Mouse (Mus musculus) hindbrain, embryonic 16.5 days (tissue): ENCODE measurements at regions not wholly inside any gene's neighbourhood (a gene's known extent, or its start where the extent isn't known, plus 50 kb on each side); places are given as distances from the start of the nearest gene placed in this dataset.
"Not testable (repeated sequence)": the region's sequence is repeated elsewhere in the genome, so short reads cannot be mapped to it uniquely, and the experiment has no call there.

Source experiments
- ATAC-seq: fragments of 200-750 bp; cut with Nextera tagmentation; 2 replicates; pipeline ENCODE4 v1.8.0; 2017; ENCODE audit warnings: moderate TSS enrichment, moderate library complexity
- H3K27ac ChIP-seq: fragments of 300-500 bp; sonication (generic); 2 replicates; pipeline ENCODE4 v1.5.1; 2014; ENCODE audit warnings: low read depth, mild to moderate bottlenecking, control low read depth, low read length, moderate library complexity
- H3K27me3 ChIP-seq: fragments of 300-500 bp; sonication (generic); replicated peaks from 2 replicates; pipeline ENCODE4 v1.6.1; 2014; ENCODE audit warnings: low read length; ENCODE audit not compliant: control insufficient read depth, insufficient read depth
- H3K36me3 ChIP-seq: fragments of 300-500 bp; sonication (generic); 2 replicates; pipeline ENCODE4 v1.6.1; 2014; ENCODE audit warnings: mild to moderate bottlenecking, low read length, moderate library complexity, mixed read lengths; ENCODE audit not compliant: control insufficient read depth, insufficient read depth
- H3K4me1 ChIP-seq: fragments of 300-500 bp; sonication (generic); 2 replicates; pipeline ENCODE4 v1.6.1; 2014; ENCODE audit warnings: low read depth, low read length; ENCODE audit not compliant: control insufficient read depth, insufficient read depth
- H3K4me2 ChIP-seq: fragments of 300-500 bp; sonication (generic); 2 replicates; pipeline ENCODE4 v1.6.1; 2014; ENCODE audit warnings: mild to moderate bottlenecking, low read length, control low read depth, moderate library complexity
- H3K4me3 ChIP-seq: fragments of 300-500 bp; sonication (generic); 2 replicates; pipeline ENCODE4 v1.5.1; 2014; ENCODE audit warnings: mild to moderate bottlenecking, low read length, control low read depth, moderate library complexity
- H3K9ac ChIP-seq: fragments of 300-500 bp; sonication (generic); 2 replicates; pipeline ENCODE4 v1.6.1; 2014; ENCODE audit warnings: low read depth, mild to moderate bottlenecking, control low read depth, low read length, moderate library complexity
- H3K9me3 ChIP-seq: fragments of 300-500 bp; sonication (generic); 2 replicates; pipeline ENCODE4 v1.6.1; 2014; ENCODE audit warnings: mild to moderate bottlenecking, low read length, moderate library complexity; ENCODE audit not compliant: control insufficient read depth
- WGBS: fragments of 180-500 bp; shearing (Covaris S2); extraction: QIAGEN DNeasy Blood & Tissue Kit; methylation state at CpG from one replicate; pipeline ENCODE4 v1.1.7; 2014; 5-methylcytosine and 5-hydroxymethylcytosine counted together

GRCm38 (mm10) chr7:64025155-64025554 is 86.4 kb upstream of the Klf13 start:
- 72% methylated on average over 2 of the region's 2 CpGs for WGBS
- no peak overlapping the region for H3K27ac ChIP-seq
- no peaks in the 10 kb centered on the region for H3K27me3 ChIP-seq
- no peak overlapping the region for H3K9ac ChIP-seq
- no peak overlapping the region for H3K4me3 ChIP-seq
- ATAC-seq = no peak
- no peak overlapping the region for H3K4me2 ChIP-seq
- H3K4me1 ChIP-seq = peaks cover 5% of the 10 kb centered on the region; the same call in 1 of the 2 replicates
- no peaks in the 10 kb centered on the region for H3K9me3 ChIP-seq
- no peaks in the 10 kb centered on the region for H3K36me3 ChIP-seq

GRCm38 (mm10) chr7:64024253-64024652 is 85.5 kb upstream of the Klf13 start:
- Histone ChIP-seq H3K4me2 (no peak overlapping the region), H3K9me3 (no peaks in the 10 kb centered on the region), H3K4me3 (no peak overlapping the region), H3K27me3 (no peaks in the 10 kb centered on the region), H3K4me1 (peaks cover 5% of the 10 kb centered on the region; the same call in 1 of the 2 replicates), H3K9ac (no peak overlapping the region), H3K27ac (no peak overlapping the region), H3K36me3 (no peaks in the 10 kb centered on the region)
- WGBS = 56% methylated on average over 4 of the region's 4 CpGs
- no peak; the same call in 1 of the 2 replicates for ATAC-seq

GRCm38 (mm10) chr7:64022711-64023468 is 84.2 kb upstream of the Klf13 start:
- Histone ChIP-seq H3K9me3 (no peaks in the 10 kb centered on the region), H3K4me3 (no peak overlapping the region), H3K27me3 (no peaks in the 10 kb centered on the region), H3K9ac (no peak overlapping the region), H3K4me1 (peaks cover 5% of the 10 kb centered on the region; the same call in 1 of the 2 replicates), H3K27ac (no peak overlapping the region), H3K36me3 (no peaks in the 10 kb centered on the region), H3K4me2 (no peak overlapping the region)
- WGBS = 70% methylated on average over 7 of the region's 7 CpGs
- ATAC-seq = no peak

- H3K27ac ChIP-seq = no peak overlapping the region; the same call in 1 of the 2 replicates
- no peaks in the 10 kb centered on the region for H3K36me3 ChIP-seq
- H3K9me3 ChIP-seq = no peaks in the 10 kb centered on the region
- peak; percentile 83 for ATAC-seq
- peaks cover 5% of the 10 kb centered on the region; the same call in 1 of the 2 replicates for H3K4me1 ChIP-seq
- no peak overlapping the region for H3K4me3 ChIP-seq
- WGBS = 57% methylated on average over 9 of the region's 9 CpGs
- H3K9ac ChIP-seq = no peak overlapping the region
- no peaks in the 10 kb centered on the region for H3K27me3 ChIP-seq
- no peak overlapping the region for H3K4me2 ChIP-seq
Measured at GRCm38 (mm10) chr7:64021241-64022108, 82.8 kb upstream of the Klf13 start.

- no peak for ATAC-seq
- H3K4me2 ChIP-seq = no peak overlapping the region
- H3K27me3 ChIP-seq = no peaks in the 10 kb centered on the region
- no peaks in the 10 kb centered on the region for H3K9me3 ChIP-seq
- H3K4me1 ChIP-seq = peaks cover 5% of the 10 kb centered on the region; the same call in 1 of the 2 replicates
- no peaks in the 10 kb centered on the region for H3K36me3 ChIP-seq
- no peak overlapping the region for H3K27ac ChIP-seq
- H3K4me3 ChIP-seq = no peak overlapping the region
- no peak overlapping the region for H3K9ac ChIP-seq
- 61% methylated on average over 3 of the region's 3 CpGs for WGBS
Measured at GRCm38 (mm10) chr7:64018107-64018506, 79.4 kb upstream of the Klf13 start.

- ATAC-seq = no peak
Measured at GRCm38 (mm10) chr7:64016874-64017273, 78.2 kb upstream of the Klf13 start.

GRCm38 (mm10) chr7:64015136-64015535 is 76.4 kb upstream of the Klf13 start:
- not testable (repeated sequence) for ATAC-seq, H3K4me3 ChIP-seq
- 96% methylated on average over 1 of the region's 2 CpGs for WGBS

More at GRCm38 (mm10) chr7:64016874-64017273, 78.2 kb upstream of the Klf13 start:
- no peaks in the 10 kb centered on the region for H3K36me3 ChIP-seq
- peaks cover 5% of the 10 kb centered on the region; the same call in 1 of the 2 replicates for H3K4me1 ChIP-seq
- no peak overlapping the region for H3K27ac ChIP-seq
- H3K9me3 ChIP-seq = no peaks in the 10 kb centered on the region
- WGBS = 82% methylated on average over 3 of the region's 3 CpGs
- no peaks in the 10 kb centered on the region for H3K27me3 ChIP-seq
- no peak overlapping the region for H3K9ac ChIP-seq
- H3K4me2 ChIP-seq = no peak overlapping the region
- H3K4me3 ChIP-seq = no peak overlapping the region

GRCm38 (mm10) chr7:64014227-64014626 is 75.5 kb upstream of the Klf13 start:
- no peak overlapping the region for H3K4me3 ChIP-seq
- H3K9ac ChIP-seq = no peak overlapping the region
- no peaks in the 10 kb centered on the region for H3K27me3 ChIP-seq
- ATAC-seq = no peak
- H3K4me1 ChIP-seq = no peaks in the 10 kb centered on the region
- H3K36me3 ChIP-seq = no peaks in the 10 kb centered on the region
- no peak overlapping the region for H3K4me2 ChIP-seq
- H3K9me3 ChIP-seq = no peaks in the 10 kb centered on the region
- H3K27ac ChIP-seq = no peak overlapping the region
- 86% methylated on average over 7 of the region's 7 CpGs for WGBS

More at GRCm38 (mm10) chr7:64015136-64015535, 76.4 kb upstream of the Klf13 start:
- H3K4me2 ChIP-seq, H3K9me3 ChIP-seq, H3K9ac ChIP-seq, H3K4me1 ChIP-seq, H3K36me3 ChIP-seq, H3K27me3 ChIP-seq, H3K27ac ChIP-seq: not testable (repeated sequence)

GRCm38 (mm10) chr7:64013023-64013547 is 74.4 kb upstream of the Klf13 start:
- no peaks in the 10 kb centered on the region for H3K27me3 ChIP-seq
- H3K4me3 ChIP-seq = no peak overlapping the region
- H3K4me2 ChIP-seq = no peak overlapping the region
- no peak overlapping the region for H3K9ac ChIP-seq
- H3K9me3 ChIP-seq = no peaks in the 10 kb centered on the region
- no peaks in the 10 kb centered on the region for H3K36me3 ChIP-seq
- H3K4me1 ChIP-seq = no peaks in the 10 kb centered on the region
- ATAC-seq = no peak
- WGBS = 87% methylated on average over 5 of the region's 5 CpGs
- no peak overlapping the region for H3K27ac ChIP-seq
